13 mouse cellular contexts compared by ENCODE assay signal in the genomic region with DNA sequence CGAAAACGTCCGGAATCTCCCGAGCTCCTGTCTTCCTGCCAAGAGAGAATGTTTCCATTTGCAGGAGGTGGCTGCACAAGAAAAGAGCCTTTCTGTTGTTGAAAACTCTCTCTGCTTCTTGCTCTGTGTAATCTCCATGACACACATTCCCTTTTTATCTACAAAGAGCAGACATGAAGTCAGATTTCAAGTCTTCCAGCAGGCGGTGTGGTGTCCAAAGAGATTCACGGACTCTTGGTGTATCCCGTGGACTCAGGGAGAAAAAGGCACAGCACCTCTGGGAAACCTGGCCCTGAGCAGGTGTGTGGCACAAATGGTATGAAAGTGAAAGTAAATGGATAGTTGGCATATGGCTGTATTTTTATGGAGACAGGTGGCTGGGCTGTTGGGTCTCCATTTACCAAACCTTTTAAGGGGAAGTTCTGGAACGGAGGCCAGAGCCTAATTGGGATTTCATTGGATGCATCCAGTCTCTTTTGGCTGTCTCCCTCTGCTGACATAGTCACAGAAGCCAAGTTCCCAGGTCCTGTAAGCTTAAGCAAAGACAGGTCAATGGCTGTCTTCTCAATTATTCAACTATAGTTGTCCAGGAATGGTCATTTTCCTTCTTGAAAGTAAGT.
A peak's percentile ranks its signal among the peaks of the same experiment; 100 is the strongest.
DNase-seq lines count a peak whose midpoint lies in the region; ATAC-seq lines count a peak whose summit lies in the region.
"Had no signal": no experiment of that assay in that cellular context is flagged by ENCODE, and none has a peak within 500 bp of the region (broad histone marks: within the 10 kb centered on the region; RNA-seq: fewer than 3 reads in every experiment).

No protein-coding gene starts in this region.

- no peaks in the 10 kb centered on the region for H3K36me3 ChIP-seq in heart, embryonic 15.5 days
- no peaks in the 10 kb centered on the region for H3K36me3 ChIP-seq in hindbrain, embryonic 10.5 days
- H3K36me3 ChIP-seq: forebrain, embryonic 15.5 days; kidney, embryonic 15.5 days; liver, embryonic 13.5 days; neural tube, embryonic 13.5 days had no signal

- 0 out of 2 replicates have a peak overlapping the region, but pooled peaks have one; percentile 9 for H3K4me2 ChIP-seq in heart, embryonic 15.5 days
- H3K4me2 ChIP-seq: forebrain, embryonic 15.5 days; kidney, embryonic 15.5 days; liver, embryonic 13.5 days; neural tube, embryonic 13.5 days had no signal

- intact Hi-C loops in heart, postnatal 25 days (cut with DNase I) = no loop called here

- no peak overlapping the region for H3K4me3 ChIP-seq in heart, embryonic 15.5 days
- no peak overlapping the region for H3K4me3 ChIP-seq in hindbrain, embryonic 10.5 days
- H3K4me3 ChIP-seq: forebrain, embryonic 15.5 days; kidney, embryonic 15.5 days; liver, embryonic 13.5 days; neural tube, embryonic 13.5 days had no signal

- no peaks in the 10 kb centered on the region for H3K27me3 ChIP-seq in heart, embryonic 15.5 days
- no peaks in the 10 kb centered on the region for H3K27me3 ChIP-seq in hindbrain, embryonic 10.5 days (ENCODE audit: insufficient read depth, poor library complexity, severe bottlenecking)
- H3K27me3 ChIP-seq: forebrain, embryonic 15.5 days; kidney, embryonic 15.5 days; liver, embryonic 13.5 days; neural tube, embryonic 13.5 days had no signal

- no peaks in the 10 kb centered on the region for H3K9me3 ChIP-seq in heart, embryonic 15.5 days (replicated peaks)
- no peaks in the 10 kb centered on the region for H3K9me3 ChIP-seq in hindbrain, embryonic 10.5 days
- H3K9me3 ChIP-seq: forebrain, embryonic 15.5 days; kidney, embryonic 15.5 days; liver, embryonic 13.5 days; neural tube, embryonic 13.5 days had no signal

- DNase-seq in cerebellum, adult 18-20 months = peak; percentile 7 to 13
- no peak for DNase-seq in cerebellum, postnatal 4 days (ENCODE audit: low spot score in 2 of 2)
- DNase-seq in heart, postnatal 25 days (ENCODE audit: low spot score) = no peak
- peak; percentile 10 for DNase-seq in cerebellum, adult 9-11 months
- peak; percentile 10 to 12 for DNase-seq in layer of hippocampus, adult 8-10 months (ENCODE audit: low spot score in 2 of 2)
- no peak for DNase-seq in hindbrain, embryonic 10.5 days (ENCODE audit: low spot score)
- no peak for DNase-seq in adrenal gland, postnatal 36 days
- DNase-seq: liver, embryonic 13.5 days; thymus, adult 18-20 months had no signal

- H3K4me1 ChIP-seq in heart, embryonic 15.5 days (replicated peaks) = 0 out of 2 replicates have a peak, but pooled peaks cover 3% of the 10 kb centered on the region
- no peaks in the 10 kb centered on the region for H3K4me1 ChIP-seq in hindbrain, embryonic 10.5 days (replicated peaks)
- H3K4me1 ChIP-seq: forebrain, embryonic 15.5 days; kidney, embryonic 15.5 days; liver, embryonic 13.5 days; neural tube, embryonic 13.5 days had no signal

- no peak for ATAC-seq in heart, embryonic 15.5 days (replicated peaks; ENCODE audit: insufficient number of reproducible peaks, insufficient read depth, low FRiP score, low read depth)
- ATAC-seq: forebrain, embryonic 15.5 days had no signal

- WGBS in heart, embryonic 15.5 days = 45% methylated on average over 8 of the region's 8 CpGs
- WGBS in hindbrain, embryonic 10.5 days = 90% methylated on average over 8 of the region's 8 CpGs

- no peak overlapping the region for H3K27ac ChIP-seq in heart, embryonic 15.5 days
- H3K27ac ChIP-seq in hindbrain, embryonic 10.5 days = no peak overlapping the region
- H3K27ac ChIP-seq: forebrain, embryonic 15.5 days; kidney, embryonic 15.5 days; liver, embryonic 13.5 days; neural tube, embryonic 13.5 days had no signal

- no peak overlapping the region for H3K9ac ChIP-seq in heart, embryonic 15.5 days
- H3K9ac ChIP-seq: forebrain, embryonic 15.5 days; kidney, embryonic 15.5 days; liver, embryonic 13.5 days; neural tube, embryonic 13.5 days had no signal

Comparison
In these comparisons a context has a peak if more than half of its experiments do, and no peak if none do; other contexts are left out.
1. DNase-seq: peak in cerebellum, adult 18-20 months (2 of 2), cerebellum, adult 9-11 months (single experiment) and layer of hippocampus, adult 8-10 months (2 of 2); none in cerebellum, postnatal 4 days (0 of 2), heart, postnatal 25 days (single experiment), hindbrain, embryonic 10.5 days (single experiment) and adrenal gland, postnatal 36 days (0 of 2).